Mouse (Mus musculus): Measurements from ENCODE around the gene Smpd3.
A peak's percentile ranks its signal among the peaks of the same experiment; 100 is the strongest.

Gene Smpd3

DNA sequence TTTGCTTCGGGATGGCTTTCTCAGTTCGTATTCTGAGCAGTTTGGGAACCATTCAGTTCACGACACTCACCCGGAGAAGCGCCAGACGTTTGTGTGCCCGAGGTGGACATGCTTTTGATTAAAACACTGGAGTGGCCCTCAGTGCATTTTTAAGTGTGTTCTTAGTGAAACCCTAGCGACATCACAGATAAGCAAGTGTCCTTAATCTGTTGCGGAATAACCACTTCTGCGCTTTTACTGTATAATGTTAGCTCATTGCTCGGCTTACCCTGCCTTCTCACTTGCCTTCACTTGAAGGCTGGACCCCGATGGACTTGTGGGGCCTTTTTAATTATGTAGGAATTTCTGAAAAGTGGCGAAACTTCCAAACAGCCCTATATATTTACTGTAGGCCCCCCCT, 126.4 kb downstream of the Smpd3 start:
- no peak for DNase-seq

DNA sequence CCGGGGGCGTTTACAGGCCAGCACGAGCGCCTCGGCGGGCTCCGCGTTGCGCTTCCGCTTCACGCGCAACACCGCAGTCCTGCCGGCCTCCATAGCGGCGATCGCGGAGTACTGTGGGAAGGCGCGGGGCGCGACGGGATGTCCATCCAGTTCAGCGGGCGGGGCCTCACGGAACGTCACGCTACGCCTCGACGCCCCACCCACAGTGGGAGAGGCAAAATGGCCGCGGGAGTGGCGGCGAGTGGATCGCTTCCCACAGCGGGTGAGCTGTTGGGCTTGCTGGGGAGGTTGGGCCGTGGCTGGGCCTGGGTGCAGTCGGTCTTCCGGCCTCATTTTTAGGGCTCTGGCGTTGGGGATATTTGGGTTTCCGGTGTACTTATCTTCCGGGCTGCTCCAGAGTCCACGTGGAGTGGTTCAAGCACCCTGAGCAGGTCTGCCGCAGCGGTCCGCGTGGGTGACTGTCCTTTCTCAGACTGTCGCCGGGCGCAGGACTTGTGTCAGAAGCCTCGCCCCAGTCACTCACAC, 126.9 kb downstream of the Smpd3 start, which contains the start of the genes Slc7a6os and Prmt7:
Gene Slc7a6os, minus strand, starts transcription at position 115 of the 525 bp plus-strand sequence.
Gene Prmt7, plus strand, starts transcription at position 116 of the 525 bp plus-strand sequence.
- peak; percentile 98 for DNase-seq

DNA sequence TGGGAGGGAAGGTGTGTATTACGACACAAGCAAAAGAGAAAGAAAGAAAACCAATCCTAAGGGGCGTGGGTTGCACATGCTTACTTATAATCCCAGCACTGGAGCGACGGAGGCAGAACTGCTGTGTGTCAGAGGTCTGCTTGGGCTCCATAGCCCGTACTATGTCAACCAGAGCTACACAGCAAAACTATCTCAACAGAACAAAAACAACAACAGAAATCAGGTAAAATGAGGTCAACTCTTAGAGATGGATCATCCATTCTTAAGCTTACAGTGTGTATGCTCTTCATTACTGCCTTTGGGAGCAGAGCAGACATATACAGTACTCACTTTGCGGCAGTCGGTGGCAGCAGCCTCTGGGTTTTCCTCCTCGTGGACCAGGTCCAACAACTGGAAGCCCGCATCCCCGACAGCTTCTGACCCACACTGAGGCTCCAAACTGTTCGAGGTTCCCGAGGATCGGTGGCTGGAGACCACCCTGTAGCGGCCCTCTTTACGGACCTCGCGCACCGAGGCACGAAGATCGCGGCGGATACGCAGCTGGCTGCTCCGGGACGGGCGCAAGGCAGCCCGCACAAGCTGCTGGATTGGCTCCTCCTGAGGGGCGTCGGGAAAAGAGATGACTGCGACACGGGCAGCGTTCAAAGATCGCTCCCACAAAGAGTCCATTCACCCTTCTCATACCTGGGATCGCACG, 127.6 kb downstream of the Smpd3 start:
- peak; percentile 6 for DNase-seq

Data from lung, postnatal 10 days (tissue).